Mouse (Mus musculus): Measurements from ENCODE around the gene Cyp27a1. TPM values are rescaled to one million over a fixed set of nuclear protein-coding genes. Genes with fewer than 3 reads are reported as not detected.

Cyp27a1 gene
- total RNA-seq, 1 experiment, result 1.1 TPM

- in situ Hi-C loops (cut with MboI; ENCODE audit: low sequenced_read_pairs in 2 of 2, unreplicated experiment in 2 of 2), result no loop called here
Observed at GRCm38 (mm10) chr1:74763081-74763480, 49.7 kb downstream of the Cyp27a1 start.

GRCm38 (mm10) chr1:74770727-74771466, 57.5 kb downstream of the Cyp27a1 start:
- no peaks in the 10 kb centered on the region for H3K9me3 ChIP-seq (ENCODE audit: control insufficient read depth, insufficient read depth, low read depth, low read length)
- TF ChIP-seq HCFC1 (IDR thresholded peaks at IDR 0.05; ENCODE audit: borderline replicate concordance, insufficient read depth, low read length) (no peak), MAFK (IDR thresholded peaks at IDR 0.05; ENCODE audit: insufficient read depth, low read depth, low read length) (no peak)
- no peak overlapping the region for H3K9ac ChIP-seq (ENCODE audit: insufficient read depth, low read depth, low read length, poor library complexity, severe bottlenecking)
- no peaks in the 10 kb centered on the region for H3K36me3 ChIP-seq (ENCODE audit: control insufficient read depth, insufficient read depth, low read length, poor library complexity, severe bottlenecking)
- DNase-seq (ENCODE audit: low read depth, low spot score), result no peak
- H3K4me3 ChIP-seq (ENCODE audit: insufficient read depth in 1 of 2, low read depth in 1 of 2, low read length in 2 of 2, poor library complexity in 1 of 2, severe bottlenecking in 1 of 2), result peak overlapping the region; percentile 46 to 65; a peak in 3 of 4 replicates
- no peak overlapping the region for H3K27ac ChIP-seq (ENCODE audit: insufficient read depth, low read depth, low read length, poor library complexity, severe bottlenecking)
- peaks cover 3 to 4% of the 10 kb centered on the region in 2 experiments; a peak in 3 of 4 replicates for H3K4me1 ChIP-seq (ENCODE audit: control insufficient read depth in 2 of 2, insufficient read depth in 2 of 2, low read length in 2 of 2, poor library complexity in 1 of 2)
- in situ Hi-C loops (cut with MboI; ENCODE audit: low sequenced_read_pairs in 2 of 2, unreplicated experiment in 2 of 2), result loop anchor here (10.0 kb wide), 2 partner anchors 84 to 114 kb away; partner anchors contain the start of genes Cdk5r2 (in 1 of the 2) and Fev (in 1 of the 2)

More at GRCm38 (mm10) chr1:74763081-74763480, 49.7 kb downstream of the Cyp27a1 start:
- H3K27ac ChIP-seq (ENCODE audit: insufficient read depth, low read depth, low read length, poor library complexity, severe bottlenecking), result no peak overlapping the region
- H3K9me3 ChIP-seq (ENCODE audit: control insufficient read depth, insufficient read depth, low read depth, low read length), result no peaks in the 10 kb centered on the region
- no peaks in the 10 kb centered on the region for H3K36me3 ChIP-seq (ENCODE audit: control insufficient read depth, insufficient read depth, low read length, poor library complexity, severe bottlenecking)
- TF ChIP-seq HCFC1 (IDR thresholded peaks at IDR 0.05; ENCODE audit: borderline replicate concordance, insufficient read depth, low read length), result no peak
- TF ChIP-seq CHD2 (IDR thresholded peaks at IDR 0.05; ENCODE audit: low read depth, low read length), result no peak
- peak; percentile 98 for TF ChIP-seq ZNF384 (IDR thresholded peaks at IDR 0.05; ENCODE audit: low read depth, low read length)
- TF ChIP-seq MAFK (IDR thresholded peaks at IDR 0.05; ENCODE audit: insufficient read depth, low read depth, low read length), result no peak
- peak; percentile 41; the same call in 1 of the 2 replicates for TF ChIP-seq ZC3H11A (IDR thresholded peaks at IDR 0.05; ENCODE audit: borderline replicate concordance, low read depth, low read length)
- H3K4me3 ChIP-seq (ENCODE audit: insufficient read depth in 1 of 2, low read depth in 1 of 2, low read length in 2 of 2, poor library complexity in 1 of 2, severe bottlenecking in 1 of 2), result no peak overlapping the region
- DNase-seq (ENCODE audit: low read depth, low spot score), result peak; percentile 90
- H3K4me1 ChIP-seq (ENCODE audit: control insufficient read depth in 2 of 2, insufficient read depth in 2 of 2, low read length in 2 of 2, poor library complexity in 1 of 2), result no peaks in the 10 kb centered on the region
- no peak overlapping the region for H3K9ac ChIP-seq (ENCODE audit: insufficient read depth, low read depth, low read length, poor library complexity, severe bottlenecking)

- Histone ChIP-seq H3K4me1 (ENCODE audit: control insufficient read depth in 2 of 2, insufficient read depth in 2 of 2, low read length in 2 of 2, poor library complexity in 1 of 2) (peaks cover 3 to 8% of the 10 kb centered on the region in 2 experiments; a peak in 3 of 4 replicates), H3K4me3 (ENCODE audit: insufficient read depth in 1 of 2, low read depth in 1 of 2, low read length in 2 of 2, poor library complexity in 1 of 2, severe bottlenecking in 1 of 2) (peak overlapping the region; percentile 46 to 65), H3K27ac (ENCODE audit: insufficient read depth, low read depth, low read length, poor library complexity, severe bottlenecking) (no peak overlapping the region), H3K9ac (ENCODE audit: insufficient read depth, low read depth, low read length, poor library complexity, severe bottlenecking) (no peak overlapping the region), H3K9me3 (ENCODE audit: control insufficient read depth, insufficient read depth, low read depth, low read length) (no peaks in the 10 kb centered on the region), H3K36me3 (ENCODE audit: control insufficient read depth, insufficient read depth, low read length, poor library complexity, severe bottlenecking) (no peaks in the 10 kb centered on the region)
- in situ Hi-C loops (cut with MboI; ENCODE audit: low sequenced_read_pairs in 2 of 2, unreplicated experiment in 2 of 2), result loop anchor here (10.0 kb wide), 2 partner anchors 83 to 113 kb away; partner anchors contain the start of genes Cdk5r2 (in 1 of the 2) and Fev (in 1 of the 2)
- no peak for DNase-seq (ENCODE audit: low read depth, low spot score)
- TF ChIP-seq ZC3H11A (IDR thresholded peaks at IDR 0.05; ENCODE audit: borderline replicate concordance, low read depth, low read length) (no peak), ZNF384 (IDR thresholded peaks at IDR 0.05; ENCODE audit: low read depth, low read length) (no peak), MAFK (IDR thresholded peaks at IDR 0.05; ENCODE audit: insufficient read depth, low read depth, low read length) (no peak), HCFC1 (IDR thresholded peaks at IDR 0.05; ENCODE audit: borderline replicate concordance, insufficient read depth, low read length) (no peak), CHD2 (IDR thresholded peaks at IDR 0.05; ENCODE audit: low read depth, low read length) (no peak)
Observed at GRCm38 (mm10) chr1:74771467-74771844, 58.1 kb downstream of the Cyp27a1 start.

- peak within 1 kb of the TSS; percentile 23; the same call in 1 of the 2 replicates for H3K9ac ChIP-seq (ENCODE audit: insufficient read depth, low read depth, low read length, poor library complexity, severe bottlenecking)
- in situ Hi-C loops (cut with MboI; ENCODE audit: low sequenced_read_pairs in 2 of 2, unreplicated experiment in 2 of 2), result loop anchor here (10.0 kb wide), 2 partner anchors 83 to 113 kb away; partner anchors contain the start of genes Cdk5r2 (in 1 of the 2) and Fev (in 1 of the 2)
- no peaks in the 10 kb centered on the region for H3K9me3 ChIP-seq (ENCODE audit: control insufficient read depth, insufficient read depth, low read depth, low read length)
- peaks cover 3 to 10% of the 10 kb centered on the region in 2 experiments; a peak in 3 of 4 replicates for H3K4me1 ChIP-seq (ENCODE audit: control insufficient read depth in 2 of 2, insufficient read depth in 2 of 2, low read length in 2 of 2, poor library complexity in 1 of 2)
- TF ChIP-seq ZC3H11A (IDR thresholded peaks at IDR 0.05; ENCODE audit: borderline replicate concordance, low read depth, low read length) (no peak), CHD2 (IDR thresholded peaks at IDR 0.05; ENCODE audit: low read depth, low read length) (no peak), HCFC1 (IDR thresholded peaks at IDR 0.05; ENCODE audit: borderline replicate concordance, insufficient read depth, low read length) (no peak), ZNF384 (IDR thresholded peaks at IDR 0.05; ENCODE audit: low read depth, low read length) (no peak), MAFK (IDR thresholded peaks at IDR 0.05; ENCODE audit: insufficient read depth, low read depth, low read length) (no peak)
- peak within 1 kb of the TSS; percentile 62 to 65 for H3K4me3 ChIP-seq (ENCODE audit: insufficient read depth in 1 of 2, low read depth in 1 of 2, low read length in 2 of 2, poor library complexity in 1 of 2, severe bottlenecking in 1 of 2)
- no peak within 1 kb of the TSS for H3K27ac ChIP-seq (ENCODE audit: insufficient read depth, low read depth, low read length, poor library complexity, severe bottlenecking)
- no peak for DNase-seq (ENCODE audit: low read depth, low spot score)
- no peaks in the 10 kb centered on the region for H3K36me3 ChIP-seq (ENCODE audit: control insufficient read depth, insufficient read depth, low read length, poor library complexity, severe bottlenecking)
Observed at GRCm38 (mm10) chr1:74771845-74771930, 58.3 kb downstream of the Cyp27a1 start, which contains the start of gene Wnt6. Gene Wnt6, plus strand, starts transcription at chr1:74771892.

Measured in ES-E14 (cell line).